Mouse (Mus musculus): ENCODE measurements around the gene Gpr62.

DNA sequence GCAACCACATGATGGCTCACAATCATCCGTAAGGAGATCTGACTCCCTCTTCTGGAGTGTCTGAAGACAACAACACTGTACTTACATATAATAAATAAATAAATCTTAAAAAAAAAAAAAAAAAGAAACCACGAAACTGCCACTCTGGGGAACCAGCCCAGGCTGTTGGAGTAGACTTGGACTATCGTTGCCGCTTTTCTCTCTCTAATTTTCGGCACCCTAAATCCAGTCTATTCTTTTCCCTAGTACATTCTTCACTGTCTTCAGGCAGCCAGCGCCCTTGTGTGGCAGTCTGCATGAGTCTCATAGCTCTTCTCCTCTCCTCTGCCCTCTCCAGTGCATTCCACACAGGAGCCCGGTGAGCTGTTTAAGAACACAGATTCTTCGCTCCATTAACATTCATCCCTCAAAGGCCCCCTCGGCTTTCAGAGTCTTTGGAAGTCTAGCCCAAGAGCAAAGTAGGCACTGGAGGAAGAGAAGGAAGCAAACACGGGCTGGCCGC is 37.0 kb downstream of the Gpr62 start:
- TF ChIP-seq CTCF (IDR thresholded peaks at IDR 0.05; ENCODE audit: control insufficient read depth, insufficient read depth, insufficient replicate concordance, low read depth, low read length), result no peak
- no peak for TF ChIP-seq POLR2A (IDR thresholded peaks at IDR 0.05; ENCODE audit: control insufficient read depth, low read depth, low read length)
